Mouse (Mus musculus): Measurements from ENCODE around the gene Slit3.

Slit3 gene

DNA sequence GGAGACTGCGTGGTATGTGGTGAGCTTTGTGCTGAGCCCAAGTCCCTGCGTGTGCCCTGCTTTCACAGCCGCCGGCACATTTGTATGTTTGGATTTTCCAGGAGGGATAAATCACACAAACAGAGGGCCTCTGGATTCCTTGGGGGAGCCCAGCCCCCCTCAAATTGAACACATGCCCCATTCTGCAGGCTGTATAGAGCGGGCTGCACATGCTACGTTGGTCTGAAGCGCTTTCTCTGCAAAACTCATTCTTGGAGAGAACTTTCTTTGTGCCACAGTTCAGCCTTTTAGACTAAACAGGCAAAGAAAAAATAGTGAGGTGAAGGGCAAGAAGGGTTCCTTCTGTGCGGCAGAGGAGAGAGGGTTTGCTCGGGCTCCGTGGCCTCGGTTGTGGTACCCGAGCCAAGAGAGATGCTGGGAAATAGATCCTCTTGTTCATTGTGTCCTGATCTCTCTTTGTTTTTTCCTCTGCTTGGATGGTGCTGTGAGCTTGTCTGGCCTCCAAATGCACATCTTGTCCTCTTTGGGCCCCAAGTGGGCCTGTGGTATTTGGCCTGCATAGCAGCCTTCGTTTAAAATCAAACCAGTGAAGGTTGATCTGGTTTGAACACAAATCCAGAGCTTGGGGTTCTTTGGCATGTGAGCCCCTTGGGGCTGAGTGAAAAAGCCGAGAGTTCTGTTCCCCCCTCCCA, 295.5 kb downstream of the Slit3 start:
- H3K36me3 ChIP-seq (ENCODE audit: insufficient read depth, low read length), result no peaks in the 10 kb centered on the region
- peak overlapping the region; percentile 27 for H3K4me3 ChIP-seq (replicated peaks; ENCODE audit: low read length)
- no peaks in the 10 kb centered on the region for H3K27me3 ChIP-seq (ENCODE audit: insufficient read depth, low read length)
- H3K9me3 ChIP-seq (ENCODE audit: low read length), result no peaks in the 10 kb centered on the region
- TF ChIP-seq NANOG (IDR thresholded peaks at IDR 0.05; ENCODE audit: borderline replicate concordance, low read length) (no peak), CTCF (conservative IDR thresholded peaks at IDR 0.05; ENCODE audit: low read length) (no peak), POU5F1 (IDR thresholded peaks at IDR 0.05; ENCODE audit: borderline replicate concordance, low read length) (no peak)
- peaks cover 79% of the 10 kb centered on the region for H3K4me1 ChIP-seq (replicated peaks; ENCODE audit: low read depth, low read length)

DNA sequence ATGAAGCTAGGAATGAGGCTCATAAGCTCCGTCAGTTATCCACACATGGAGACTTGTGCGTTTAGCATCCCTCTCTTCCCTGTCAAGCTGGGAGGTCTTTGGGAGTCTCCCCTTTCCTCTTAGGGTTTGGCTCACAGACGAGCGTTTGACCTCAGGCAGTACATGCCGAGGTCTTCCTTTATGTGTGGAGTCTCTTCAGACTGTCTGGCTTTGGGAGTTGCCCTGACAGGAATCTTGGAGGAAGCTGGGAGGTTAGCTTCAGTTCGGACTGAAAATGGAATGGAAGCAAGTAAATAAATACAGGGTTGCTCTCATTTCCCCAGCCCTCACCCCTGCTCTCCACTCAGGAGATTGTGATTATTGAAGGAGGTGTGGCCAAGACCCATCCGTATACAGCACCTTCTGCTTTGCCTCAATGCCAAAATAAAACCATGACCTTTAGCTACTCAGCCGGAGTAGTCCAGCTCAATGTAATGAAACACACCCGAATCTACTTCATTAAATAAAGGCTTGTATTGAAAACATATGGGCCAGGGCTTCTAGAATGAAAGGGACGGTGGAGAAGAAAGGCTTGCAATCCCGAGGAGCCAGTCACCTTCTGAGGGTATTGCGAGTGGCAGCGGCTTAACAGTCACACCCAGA, 297.0 kb downstream of the Slit3 start:
- TF ChIP-seq POU5F1 (IDR thresholded peaks at IDR 0.05; ENCODE audit: borderline replicate concordance, low read length) (no peak), CTCF (conservative IDR thresholded peaks at IDR 0.05; ENCODE audit: low read length) (no peak), NANOG (IDR thresholded peaks at IDR 0.05; ENCODE audit: borderline replicate concordance, low read length) (peak; percentile 22; the same call in 1 of the 2 replicates)
- Histone ChIP-seq H3K9me3 (ENCODE audit: low read length) (no peaks in the 10 kb centered on the region), H3K4me1 (replicated peaks; ENCODE audit: low read depth, low read length) (peaks cover 91% of the 10 kb centered on the region)

GRCm38 (mm10) chr11:35419013-35419412, 298.0 kb downstream of the Slit3 start:
- Histone ChIP-seq H3K27me3 (ENCODE audit: insufficient read depth, low read length) (no peaks in the 10 kb centered on the region), H3K4me1 (replicated peaks; ENCODE audit: low read depth, low read length) (peaks cover 96% of the 10 kb centered on the region), H3K9me3 (ENCODE audit: low read length) (no peaks in the 10 kb centered on the region), H3K36me3 (ENCODE audit: insufficient read depth, low read length) (no peaks in the 10 kb centered on the region), H3K4me3 (replicated peaks; ENCODE audit: low read length) (peak overlapping the region; percentile 55)
- TF ChIP-seq NANOG (IDR thresholded peaks at IDR 0.05; ENCODE audit: borderline replicate concordance, low read length) (peak; percentile 69; the same call in 1 of the 2 replicates), POU5F1 (IDR thresholded peaks at IDR 0.05; ENCODE audit: borderline replicate concordance, low read length) (no peak)

More for the DNA sequence above, 297.0 kb downstream of the Slit3 start:
- H3K4me3 ChIP-seq (replicated peaks; ENCODE audit: low read length), result peak overlapping the region; percentile 55
- no peaks in the 10 kb centered on the region for H3K36me3 ChIP-seq (ENCODE audit: insufficient read depth, low read length)
- H3K27me3 ChIP-seq (ENCODE audit: insufficient read depth, low read length), result no peaks in the 10 kb centered on the region

GRCm38 (mm10) chr11:35421728-35422127, 300.7 kb downstream of the Slit3 start:
- Histone ChIP-seq H3K4me1 (replicated peaks; ENCODE audit: low read depth, low read length) (peaks cover 75% of the 10 kb centered on the region), H3K4me3 (replicated peaks; ENCODE audit: low read length) (no peak overlapping the region), H3K36me3 (ENCODE audit: insufficient read depth, low read length) (no peaks in the 10 kb centered on the region), H3K27me3 (ENCODE audit: insufficient read depth, low read length) (no peaks in the 10 kb centered on the region), H3K9me3 (ENCODE audit: low read length) (no peaks in the 10 kb centered on the region)
- TF ChIP-seq POU5F1 (IDR thresholded peaks at IDR 0.05; ENCODE audit: borderline replicate concordance, low read length), result no peak

- H3K27me3 ChIP-seq (ENCODE audit: insufficient read depth, low read length), result peaks cover 5% of the 10 kb centered on the region; the same call in 1 of the 2 replicates
- peaks cover 42% of the 10 kb centered on the region for H3K4me1 ChIP-seq (replicated peaks; ENCODE audit: low read depth, low read length)
- no peaks in the 10 kb centered on the region for H3K9me3 ChIP-seq (ENCODE audit: low read length)
- H3K4me3 ChIP-seq (replicated peaks; ENCODE audit: low read length), result no peak overlapping the region
- no peaks in the 10 kb centered on the region for H3K36me3 ChIP-seq (ENCODE audit: insufficient read depth, low read length)
- TF ChIP-seq NANOG (IDR thresholded peaks at IDR 0.05; ENCODE audit: borderline replicate concordance, low read length), result no peak
- no peak for TF ChIP-seq POU5F1 (IDR thresholded peaks at IDR 0.05; ENCODE audit: borderline replicate concordance, low read length)
- no peak for TF ChIP-seq CTCF (conservative IDR thresholded peaks at IDR 0.05; ENCODE audit: low read length)
Observed at GRCm38 (mm10) chr11:35428036-35428435, 307.0 kb downstream of the Slit3 start.

DNA sequence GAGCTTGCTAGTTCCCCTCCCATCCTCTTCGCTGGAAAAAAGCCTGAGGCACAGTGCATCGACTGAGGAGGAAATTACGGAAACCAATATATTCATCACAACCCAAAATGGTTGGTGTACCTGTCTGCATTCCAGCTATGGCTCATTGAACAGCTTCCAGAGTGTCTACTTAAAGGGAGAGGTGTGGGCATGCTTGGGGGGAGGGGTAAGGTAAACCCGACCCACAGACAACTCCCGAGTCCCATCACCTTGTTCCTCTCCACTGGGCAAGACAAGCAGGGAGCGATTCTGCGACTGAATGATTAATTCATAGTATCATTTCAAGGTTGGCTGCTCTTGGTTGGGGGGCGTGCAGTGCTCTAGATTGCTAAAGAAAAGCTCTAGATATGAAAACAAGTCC, 310.1 kb downstream of the Slit3 start:
- H3K4me1 ChIP-seq (replicated peaks; ENCODE audit: low read depth, low read length), result peaks cover 30% of the 10 kb centered on the region
- no peaks in the 10 kb centered on the region for H3K36me3 ChIP-seq (ENCODE audit: insufficient read depth, low read length)
- H3K27me3 ChIP-seq (ENCODE audit: insufficient read depth, low read length), result peaks cover 7% of the 10 kb centered on the region; the same call in 1 of the 2 replicates
- H3K9me3 ChIP-seq (ENCODE audit: low read length), result no peaks in the 10 kb centered on the region
- no peak overlapping the region for H3K4me3 ChIP-seq (replicated peaks; ENCODE audit: low read length)
- no peak for TF ChIP-seq CTCF (conservative IDR thresholded peaks at IDR 0.05; ENCODE audit: low read length)
- no peak for TF ChIP-seq NANOG (IDR thresholded peaks at IDR 0.05; ENCODE audit: borderline replicate concordance, low read length)
- no peak for TF ChIP-seq POU5F1 (IDR thresholded peaks at IDR 0.05; ENCODE audit: borderline replicate concordance, low read length)

GRCm38 (mm10) chr11:35437510-35437909, 316.5 kb downstream of the Slit3 start:
- 0 out of 2 replicates have a peak, but pooled peaks cover 4% of the 10 kb centered on the region for H3K27me3 ChIP-seq (ENCODE audit: insufficient read depth, low read length)
- no peak overlapping the region for H3K4me3 ChIP-seq (replicated peaks; ENCODE audit: low read length)
- no peaks in the 10 kb centered on the region for H3K9me3 ChIP-seq (ENCODE audit: low read length)
- TF ChIP-seq CTCF (conservative IDR thresholded peaks at IDR 0.05; ENCODE audit: low read length), result no peak
- TF ChIP-seq POU5F1 (IDR thresholded peaks at IDR 0.05; ENCODE audit: borderline replicate concordance, low read length), result no peak
- no peak for TF ChIP-seq NANOG (IDR thresholded peaks at IDR 0.05; ENCODE audit: borderline replicate concordance, low read length)
- H3K4me1 ChIP-seq (replicated peaks; ENCODE audit: low read depth, low read length), result peaks cover 19% of the 10 kb centered on the region
- H3K36me3 ChIP-seq (ENCODE audit: insufficient read depth, low read length), result no peaks in the 10 kb centered on the region

- no peaks in the 10 kb centered on the region for H3K9me3 ChIP-seq (ENCODE audit: low read length)
- H3K4me3 ChIP-seq (replicated peaks; ENCODE audit: low read length), result peak overlapping the region; percentile 57
- H3K4me1 ChIP-seq (replicated peaks; ENCODE audit: low read depth, low read length), result peaks cover 35% of the 10 kb centered on the region
- no peak for TF ChIP-seq POU5F1 (IDR thresholded peaks at IDR 0.05; ENCODE audit: borderline replicate concordance, low read length)
- no peak for TF ChIP-seq CTCF (conservative IDR thresholded peaks at IDR 0.05; ENCODE audit: low read length)
- no peak for TF ChIP-seq NANOG (IDR thresholded peaks at IDR 0.05; ENCODE audit: borderline replicate concordance, low read length)
- no peaks in the 10 kb centered on the region for H3K36me3 ChIP-seq (ENCODE audit: insufficient read depth, low read length)
- 0 out of 2 replicates have a peak, but pooled peaks cover 2% of the 10 kb centered on the region for H3K27me3 ChIP-seq (ENCODE audit: insufficient read depth, low read length)
Observed at GRCm38 (mm10) chr11:35440186-35440585, 319.2 kb downstream of the Slit3 start.

Measured in E14TG2a.4 (cell line).